In genomic region chr6:112972858-112973631, GRCm38 (mm10) we compare ENCODE assay signal across 8 mouse cellular contexts. TPM values are rescaled to one million over a fixed set of nuclear protein-coding genes. Genes with fewer than 3 reads are reported as not detected.
A peak's percentile ranks its signal among the peaks of the same experiment; 100 is the strongest.
DNase-seq lines count a peak whose midpoint lies in the region; ATAC-seq and TF ChIP-seq lines count a peak whose summit lies in the region.

No protein-coding gene starts in this region.

- H3K27ac ChIP-seq in kidney, embryonic 14.5 days (ENCODE audit: low read depth, low read length): no peak overlapping the region; the same call in 1 of the 2 replicates
- H3K27ac ChIP-seq in hindbrain, embryonic 11.5 days (ENCODE audit: low read depth, low read length): peak overlapping the region; percentile 92
- peak overlapping the region; percentile 78 for H3K27ac ChIP-seq in limb, embryonic 12.5 days
- H3K27ac ChIP-seq in gastrocnemius, adult 2 months: no peak overlapping the region

- no peak overlapping the region for H3K9ac ChIP-seq in kidney, embryonic 14.5 days (ENCODE audit: low read depth, low read length)
- H3K9ac ChIP-seq in hindbrain, embryonic 11.5 days (ENCODE audit: low read depth, low read length): peak overlapping the region; percentile 17; the same call in 1 of the 2 replicates
- H3K9ac ChIP-seq in limb, embryonic 12.5 days (replicated peaks): no peak overlapping the region

- intact Hi-C loops in gastrocnemius, adult 2 months (cut with DNase I): no loop called here

- no peaks in the 10 kb centered on the region for H3K27me3 ChIP-seq in kidney, embryonic 14.5 days (ENCODE audit: control insufficient read depth, insufficient read depth, low read length)
- H3K27me3 ChIP-seq in hindbrain, embryonic 11.5 days (ENCODE audit: control insufficient read depth, insufficient read depth, low read length): no peaks in the 10 kb centered on the region
- H3K27me3 ChIP-seq in limb, embryonic 12.5 days: no peaks in the 10 kb centered on the region

- no peaks in the 10 kb centered on the region for H3K9me3 ChIP-seq in kidney, embryonic 14.5 days (ENCODE audit: control insufficient read depth, low read length)
- no peaks in the 10 kb centered on the region for H3K9me3 ChIP-seq in hindbrain, embryonic 11.5 days (ENCODE audit: control insufficient read depth, low read length)
- no peaks in the 10 kb centered on the region for H3K9me3 ChIP-seq in limb, embryonic 12.5 days

- H3K4me3 ChIP-seq in kidney, embryonic 14.5 days (ENCODE audit: low read length): no peak overlapping the region
- H3K4me3 ChIP-seq in hindbrain, embryonic 11.5 days (ENCODE audit: low read depth, low read length): no peak overlapping the region
- H3K4me3 ChIP-seq in limb, embryonic 12.5 days (replicated peaks): no peak overlapping the region
- H3K4me3 ChIP-seq in gastrocnemius, adult 2 months: no peak overlapping the region

- no peak for DNase-seq in kidney, postnatal 36 days
- DNase-seq in embryo, embryonic 10.5 days (ENCODE audit: low spot score): peak; percentile 87
- peak; percentile 80 for DNase-seq in hindbrain, embryonic 11.5 days (ENCODE audit: low spot score)
- peak; percentile 77 for DNase-seq in retina, embryonic 14.5 days (ENCODE audit: low spot score)
- DNase-seq in gastrocnemius, adult 2 months: no peak
- no peak for DNase-seq in adipocyte (ENCODE audit: low spot score)

- no peak for TF ChIP-seq CTCF in gastrocnemius, adult 2 months (IDR thresholded peaks at IDR 0.05)

- no peak overlapping the region for H3K4me2 ChIP-seq in kidney, embryonic 14.5 days (replicated peaks; ENCODE audit: low read depth, low read length)
- H3K4me2 ChIP-seq in hindbrain, embryonic 11.5 days (replicated peaks; ENCODE audit: low read depth, low read length): peak overlapping the region; percentile 31
- peak overlapping the region; percentile 23; the same call in 1 of the 2 replicates for H3K4me2 ChIP-seq in limb, embryonic 12.5 days

- peaks cover 5% of the 10 kb centered on the region; the same call in 1 of the 2 replicates for H3K4me1 ChIP-seq in kidney, embryonic 14.5 days (ENCODE audit: control insufficient read depth, insufficient read depth, low read length)
- H3K4me1 ChIP-seq in hindbrain, embryonic 11.5 days (replicated peaks; ENCODE audit: control insufficient read depth, insufficient read depth, low read length): peaks cover 29% of the 10 kb centered on the region
- peaks cover 35% of the 10 kb centered on the region for H3K4me1 ChIP-seq in limb, embryonic 12.5 days (replicated peaks)

- 41% methylated on average over 18 of the region's 18 CpGs for WGBS in kidney, embryonic 14.5 days
- 13% methylated on average over 18 of the region's 18 CpGs for WGBS in hindbrain, embryonic 11.5 days
- 27% methylated on average over 18 of the region's 18 CpGs for WGBS in limb, embryonic 12.5 days

- peak; percentile 47; the same call in 1 of the 2 replicates for ATAC-seq in kidney, embryonic 14.5 days (ENCODE audit: low FRiP score, low TSS enrichment)
- ATAC-seq in hindbrain, embryonic 11.5 days (ENCODE audit: low FRiP score): peak; percentile 88
- peak; percentile 57; the same call in 1 of the 2 replicates for ATAC-seq in limb, embryonic 12.5 days (ENCODE audit: insufficient number of reproducible peaks, insufficient read depth, low FRiP score, low TSS enrichment, low read depth)

- no peaks in the 10 kb centered on the region for H3K36me3 ChIP-seq in kidney, embryonic 14.5 days (ENCODE audit: control insufficient read depth, insufficient read depth, low read length)
- no peaks in the 10 kb centered on the region for H3K36me3 ChIP-seq in hindbrain, embryonic 11.5 days (ENCODE audit: control insufficient read depth, insufficient read depth, low read length)
- H3K36me3 ChIP-seq in limb, embryonic 12.5 days: no peaks in the 10 kb centered on the region

RNA-seq across cellular contexts. Expression of gene Srgap3, which starts 26.0 kb away (rescaled TPM):
- polyA plus RNA-seq in kidney, embryonic 14.5 days (2014; fragmentation: Nextera tagmentation; extraction: Ambion mirVana): 4.6 and 6.9 TPM in 2 replicates
- 49.8 and 89.6 TPM in 2 replicates for polyA plus RNA-seq in hindbrain, embryonic 11.5 days (2014; fragmentation: Nextera tagmentation; extraction: Ambion mirVana)
- polyA plus RNA-seq in limb, embryonic 12.5 days (2016; fragmentation: Nextera tagmentation; extraction: Ambion mirVana): 5.3 and 5.7 TPM in 2 replicates
- total RNA-seq in gastrocnemius, adult 2 months (2021): 1 to 10 TPM in 1 of 2 experiments, under 1 TPM in 1; 0.51 to 2.0 TPM

Comparison
In these comparisons a context has a peak if more than half of its experiments do, and no peak if none do; other contexts are left out.
1. H3K27ac ChIP-seq: peak in hindbrain, embryonic 11.5 days (single experiment) and limb, embryonic 12.5 days (single experiment); none in kidney, embryonic 14.5 days (single experiment) and gastrocnemius, adult 2 months (single experiment).
2. DNase-seq: peak in embryo, embryonic 10.5 days (single experiment), hindbrain, embryonic 11.5 days (single experiment) and retina, embryonic 14.5 days (single experiment); none in kidney, postnatal 36 days (0 of 2), gastrocnemius, adult 2 months (single experiment) and adipocyte (single experiment).
3. Peak in every context shown above with its lines, with median percentiles within 50 percentile points of each other: ATAC-seq.